Mouse (Mus musculus): Measurements from ENCODE around the gene Eif2b5. TPM values are rescaled to one million over a fixed set of nuclear protein-coding genes. Genes with fewer than 3 reads are reported as not detected.
"Not testable (repeated sequence)": the region's sequence is repeated elsewhere in the genome, so short reads cannot be mapped to it uniquely, and the experiment has no call there.

The Eif2b5 gene
- polyA plus RNA-seq, 1 experiment from 2014 or later = 41.0 TPM

GRCm38 (mm10) chr16:20483716-20484115, 14.9 kb upstream of the Eif2b5 start:
- H3K9me3 ChIP-seq (replicated peaks; ENCODE audit: control insufficient read depth, low read length); H3K4me1 ChIP-seq (ENCODE audit: control insufficient read depth, low read depth, low read length); ATAC-seq (ENCODE audit: low read depth); H3K4me3 ChIP-seq (ENCODE audit: low read depth, low read length); H3K36me3 ChIP-seq (ENCODE audit: control insufficient read depth, insufficient read depth); H3K9ac ChIP-seq (ENCODE audit: low read depth, low read length); H3K4me2 ChIP-seq (ENCODE audit: low read depth, low read length); H3K27me3 ChIP-seq (ENCODE audit: control insufficient read depth, insufficient read depth, low read depth, low read length); H3K27ac ChIP-seq (ENCODE audit: low read length): not testable (repeated sequence)
- WGBS (ENCODE audit: insufficient replicate concordance) = 65% methylated on average over 6 of the region's 7 CpGs

- no peak overlapping the region for H3K9ac ChIP-seq (ENCODE audit: low read depth, low read length)
- H3K4me3 ChIP-seq (ENCODE audit: low read depth, low read length) = no peak overlapping the region
- no peaks in the 10 kb centered on the region for H3K27me3 ChIP-seq (ENCODE audit: control insufficient read depth, insufficient read depth, low read depth, low read length)
- 42% methylated on average over 4 of the region's 4 CpGs for WGBS (ENCODE audit: insufficient replicate concordance)
- H3K36me3 ChIP-seq (ENCODE audit: control insufficient read depth, insufficient read depth) = no peaks in the 10 kb centered on the region
- no peak for ATAC-seq (ENCODE audit: low read depth)
- no peak overlapping the region for H3K27ac ChIP-seq (ENCODE audit: low read length)
- no peak overlapping the region for H3K4me2 ChIP-seq (ENCODE audit: low read depth, low read length)
- H3K9me3 ChIP-seq (replicated peaks; ENCODE audit: control insufficient read depth, low read length) = no peaks in the 10 kb centered on the region
- H3K4me1 ChIP-seq (ENCODE audit: control insufficient read depth, low read depth, low read length) = no peaks in the 10 kb centered on the region
Observed at GRCm38 (mm10) chr16:20485061-20485460, 13.6 kb upstream of the Eif2b5 start.

- WGBS (ENCODE audit: insufficient replicate concordance) = 40% methylated on average over 3 of the region's 3 CpGs
- H3K9ac ChIP-seq (ENCODE audit: low read depth, low read length) = no peak overlapping the region
- no peak overlapping the region for H3K27ac ChIP-seq (ENCODE audit: low read length)
- ATAC-seq (ENCODE audit: low read depth) = no peak
- no peak overlapping the region for H3K4me3 ChIP-seq (ENCODE audit: low read depth, low read length)
- H3K4me2 ChIP-seq (ENCODE audit: low read depth, low read length) = no peak overlapping the region
- no peaks in the 10 kb centered on the region for H3K4me1 ChIP-seq (ENCODE audit: control insufficient read depth, low read depth, low read length)
- no peaks in the 10 kb centered on the region for H3K9me3 ChIP-seq (replicated peaks; ENCODE audit: control insufficient read depth, low read length)
- H3K36me3 ChIP-seq (ENCODE audit: control insufficient read depth, insufficient read depth) = no peaks in the 10 kb centered on the region
- no peaks in the 10 kb centered on the region for H3K27me3 ChIP-seq (ENCODE audit: control insufficient read depth, insufficient read depth, low read depth, low read length)
Observed at GRCm38 (mm10) chr16:20486048-20486447, 12.6 kb upstream of the Eif2b5 start.

- H3K9ac ChIP-seq (ENCODE audit: low read depth, low read length) = no peak overlapping the region
- H3K4me2 ChIP-seq (ENCODE audit: low read depth, low read length) = no peak overlapping the region
- no peaks in the 10 kb centered on the region for H3K4me1 ChIP-seq (ENCODE audit: control insufficient read depth, low read depth, low read length)
- no peaks in the 10 kb centered on the region for H3K9me3 ChIP-seq (replicated peaks; ENCODE audit: control insufficient read depth, low read length)
- no peak for ATAC-seq (ENCODE audit: low read depth)
- no peak overlapping the region for H3K4me3 ChIP-seq (ENCODE audit: low read depth, low read length)
- no peaks in the 10 kb centered on the region for H3K36me3 ChIP-seq (ENCODE audit: control insufficient read depth, insufficient read depth)
- no peak overlapping the region for H3K27ac ChIP-seq (ENCODE audit: low read length)
- H3K27me3 ChIP-seq (ENCODE audit: control insufficient read depth, insufficient read depth, low read depth, low read length) = no peaks in the 10 kb centered on the region
- 69% methylated on average over 1 of the region's 1 CpGs for WGBS (ENCODE audit: insufficient replicate concordance)
Observed at GRCm38 (mm10) chr16:20488151-20488550, 10.5 kb upstream of the Eif2b5 start.

GRCm38 (mm10) chr16:20488751-20489150, 9.9 kb upstream of the Eif2b5 start:
- H3K4me1 ChIP-seq (ENCODE audit: control insufficient read depth, low read depth, low read length); H3K9me3 ChIP-seq (replicated peaks; ENCODE audit: control insufficient read depth, low read length); H3K27me3 ChIP-seq (ENCODE audit: control insufficient read depth, insufficient read depth, low read depth, low read length); ATAC-seq (ENCODE audit: low read depth); H3K9ac ChIP-seq (ENCODE audit: low read depth, low read length); H3K27ac ChIP-seq (ENCODE audit: low read length); H3K4me2 ChIP-seq (ENCODE audit: low read depth, low read length); H3K4me3 ChIP-seq (ENCODE audit: low read depth, low read length); H3K36me3 ChIP-seq (ENCODE audit: control insufficient read depth, insufficient read depth): not testable (repeated sequence)
- WGBS (ENCODE audit: insufficient replicate concordance) = 58% methylated on average over 9 of the region's 9 CpGs

GRCm38 (mm10) chr16:20489233-20489632, 9.4 kb upstream of the Eif2b5 start:
- Histone ChIP-seq H3K4me2 (ENCODE audit: low read depth, low read length) (no peak overlapping the region), H3K27ac (ENCODE audit: low read length) (no peak overlapping the region), H3K4me3 (ENCODE audit: low read depth, low read length) (no peak overlapping the region), H3K9me3 (replicated peaks; ENCODE audit: control insufficient read depth, low read length) (no peaks in the 10 kb centered on the region), H3K36me3 (ENCODE audit: control insufficient read depth, insufficient read depth) (no peaks in the 10 kb centered on the region), H3K9ac (ENCODE audit: low read depth, low read length) (no peak overlapping the region), H3K4me1 (ENCODE audit: control insufficient read depth, low read depth, low read length) (no peaks in the 10 kb centered on the region), H3K27me3 (ENCODE audit: control insufficient read depth, insufficient read depth, low read depth, low read length) (no peaks in the 10 kb centered on the region)
- WGBS (ENCODE audit: insufficient replicate concordance) = 77% methylated on average over 2 of the region's 2 CpGs
- no peak for ATAC-seq (ENCODE audit: low read depth)

GRCm38 (mm10) chr16:20490581-20490980, 8.0 kb upstream of the Eif2b5 start:
- Histone ChIP-seq H3K27me3 (ENCODE audit: control insufficient read depth, insufficient read depth, low read depth, low read length) (no peaks in the 10 kb centered on the region), H3K4me1 (ENCODE audit: control insufficient read depth, low read depth, low read length) (no peaks in the 10 kb centered on the region), H3K36me3 (ENCODE audit: control insufficient read depth, insufficient read depth) (no peaks in the 10 kb centered on the region), H3K27ac (ENCODE audit: low read length) (no peak overlapping the region), H3K9ac (ENCODE audit: low read depth, low read length) (no peak overlapping the region), H3K4me2 (ENCODE audit: low read depth, low read length) (no peak overlapping the region), H3K9me3 (replicated peaks; ENCODE audit: control insufficient read depth, low read length) (no peaks in the 10 kb centered on the region), H3K4me3 (ENCODE audit: low read depth, low read length) (no peak overlapping the region)
- WGBS (ENCODE audit: insufficient replicate concordance) = 28% methylated on average over 2 of the region's 2 CpGs
- no peak; the same call in 1 of the 2 replicates for ATAC-seq (ENCODE audit: low read depth)

GRCm38 (mm10) chr16:20491301-20491700, 7.3 kb upstream of the Eif2b5 start:
- Histone ChIP-seq H3K27ac (ENCODE audit: low read length) (no peak overlapping the region), H3K27me3 (ENCODE audit: control insufficient read depth, insufficient read depth, low read depth, low read length) (no peaks in the 10 kb centered on the region), H3K4me3 (ENCODE audit: low read depth, low read length) (no peak overlapping the region), H3K4me2 (ENCODE audit: low read depth, low read length) (no peak overlapping the region), H3K9ac (ENCODE audit: low read depth, low read length) (no peak overlapping the region), H3K36me3 (ENCODE audit: control insufficient read depth, insufficient read depth) (no peaks in the 10 kb centered on the region), H3K4me1 (ENCODE audit: control insufficient read depth, low read depth, low read length) (no peaks in the 10 kb centered on the region), H3K9me3 (replicated peaks; ENCODE audit: control insufficient read depth, low read length) (no peaks in the 10 kb centered on the region)
- WGBS (ENCODE audit: insufficient replicate concordance) = 58% methylated on average over 2 of the region's 2 CpGs
- no peak for ATAC-seq (ENCODE audit: low read depth)

GRCm38 (mm10) chr16:20493452-20493851, 5.2 kb upstream of the Eif2b5 start:
- 43% methylated on average over 2 of the region's 2 CpGs for WGBS (ENCODE audit: insufficient replicate concordance)
- H3K27ac ChIP-seq (ENCODE audit: low read length) = no peak overlapping the region
- H3K4me2 ChIP-seq (ENCODE audit: low read depth, low read length) = no peak overlapping the region
- H3K9ac ChIP-seq (ENCODE audit: low read depth, low read length) = no peak overlapping the region
- H3K4me1 ChIP-seq (ENCODE audit: control insufficient read depth, low read depth, low read length) = peaks cover 6% of the 10 kb centered on the region
- H3K27me3 ChIP-seq (ENCODE audit: control insufficient read depth, insufficient read depth, low read depth, low read length) = no peaks in the 10 kb centered on the region
- no peak for ATAC-seq (ENCODE audit: low read depth)
- no peaks in the 10 kb centered on the region for H3K36me3 ChIP-seq (ENCODE audit: control insufficient read depth, insufficient read depth)
- H3K9me3 ChIP-seq (replicated peaks; ENCODE audit: control insufficient read depth, low read length) = no peaks in the 10 kb centered on the region
- no peak overlapping the region for H3K4me3 ChIP-seq (ENCODE audit: low read depth, low read length)

Measured in liver, embryonic 16.5 days (tissue).